Mouse (Mus musculus) neural tube, embryonic 14.5 days (tissue): ENCODE data around the gene 2010111I01Rik. TPM values are rescaled to one million over a fixed set of nuclear protein-coding genes. Genes with fewer than 3 reads are reported as not detected.
A peak's percentile ranks its signal among the peaks of the same experiment; 100 is the strongest.
"Not testable (repeated sequence)": the region's sequence is repeated elsewhere in the genome, so short reads cannot be mapped to it uniquely, and the experiment has no call there.

Experiments used
- ATAC-seq: fragments of 200-750 bp; cut with Nextera tagmentation; 2 replicates; pipeline ENCODE4 v1.8.0; 2017; ENCODE audit warnings: low read depth, mild to moderate bottlenecking, moderate TSS enrichment, moderate library complexity
- H3K27ac ChIP-seq: fragments of 300-500 bp; sonication (generic); 2 replicates; pipeline ENCODE4 v1.5.1; 2014; ENCODE audit warnings: low read depth, mild to moderate bottlenecking, control low read depth, low read length, moderate library complexity, mixed read lengths
- H3K27me3 ChIP-seq: fragments of 300-500 bp; sonication (generic); 2 replicates; pipeline ENCODE4 v1.6.1; 2014; ENCODE audit warnings: low read length; ENCODE audit not compliant: control insufficient read depth, insufficient read depth
- H3K36me3 ChIP-seq: fragments of 300-500 bp; sonication (generic); 2 replicates; pipeline ENCODE4 v1.6.1; 2014; ENCODE audit warnings: low read length, mixed read lengths; ENCODE audit not compliant: control insufficient read depth, insufficient read depth
- H3K4me1 ChIP-seq: fragments of 300-500 bp; sonication (generic); 2 replicates; pipeline ENCODE4 v1.6.1; 2014; ENCODE audit warnings: low read length; ENCODE audit not compliant: control insufficient read depth, insufficient read depth
- H3K4me2 ChIP-seq: fragments of 300-500 bp; sonication (generic); 2 replicates; pipeline ENCODE4 v1.6.1; 2014; ENCODE audit warnings: mild to moderate bottlenecking, low read depth, low read length, control low read depth
- H3K4me3 ChIP-seq: fragments of 300-500 bp; sonication (generic); 2 replicates; pipeline ENCODE4 v1.5.1; 2014; ENCODE audit warnings: low read depth, low read length, control low read depth, mixed read lengths
- H3K9ac ChIP-seq: fragments of 300-500 bp; sonication (generic); replicated peaks from 2 replicates; pipeline ENCODE4 v1.6.1; 2014; ENCODE audit warnings: low read depth, mild to moderate bottlenecking, control low read depth, low read length, mixed read lengths
- H3K9me3 ChIP-seq: fragments of 300-500 bp; sonication (generic); 2 replicates; pipeline ENCODE4 v1.6.1; 2016; ENCODE audit warnings: low read length; ENCODE audit not compliant: control insufficient read depth
- WGBS: fragments of 180-500 bp; shearing (Covaris S2); extraction: QIAGEN DNeasy Blood & Tissue Kit; methylation state at CpG from one replicate; pipeline ENCODE4 v1.1.7; 2014; 5-methylcytosine and 5-hydroxymethylcytosine counted together
- polyA plus RNA-seq: library from polyadenylated mRNA; unstranded; fragments of >200 nt; fragmentation: Nextera tagmentation; extraction: Ambion mirVana; gene quantifications from 2 replicates; pipeline ENCODE4 v1.2.1, GENCODE M21; 2014

Gene 2010111I01Rik
- polyA plus RNA-seq, 1 experiment from 2014 or later = 28.8 TPM

GRCm38 (mm10) chr13:63314608-63314920 lies 349.9 kb downstream of the 2010111I01Rik start:
- no peak overlapping the region for H3K4me3 ChIP-seq
- no peak for ATAC-seq
- no peak overlapping the region for H3K27ac ChIP-seq
- no peak overlapping the region for H3K9ac ChIP-seq
- no peak overlapping the region for H3K4me2 ChIP-seq
- WGBS = 87% methylated on average over 4 of the region's 4 CpGs
- no peaks in the 10 kb centered on the region for H3K9me3 ChIP-seq
- no peaks in the 10 kb centered on the region for H3K27me3 ChIP-seq
- H3K36me3 ChIP-seq = no peaks in the 10 kb centered on the region
- no peaks in the 10 kb centered on the region for H3K4me1 ChIP-seq

- 100% methylated on average over 3 of the region's 4 CpGs for WGBS
- not testable (repeated sequence) for H3K4me1 ChIP-seq, H3K9me3 ChIP-seq, H3K9ac ChIP-seq, H3K36me3 ChIP-seq, ATAC-seq, H3K4me3 ChIP-seq, H3K27me3 ChIP-seq, H3K27ac ChIP-seq, H3K4me2 ChIP-seq
These were observed 350.4 kb downstream of the 2010111I01Rik start for GRCm38 (mm10) chr13:63315111-63315510.

- WGBS = 87% methylated on average over 6 of the region's 6 CpGs
These were observed 351.1 kb downstream of the 2010111I01Rik start for GRCm38 (mm10) chr13:63315777-63316176.

GRCm38 (mm10) chr13:63316407-63316806 lies 351.7 kb downstream of the 2010111I01Rik start:
- no peak overlapping the region for H3K4me2 ChIP-seq
- no peaks in the 10 kb centered on the region for H3K4me1 ChIP-seq
- H3K27me3 ChIP-seq = no peaks in the 10 kb centered on the region
- WGBS = 91% methylated on average over 5 of the region's 5 CpGs
- no peaks in the 10 kb centered on the region for H3K9me3 ChIP-seq
- H3K4me3 ChIP-seq = no peak overlapping the region
- no peak overlapping the region for H3K9ac ChIP-seq
- no peaks in the 10 kb centered on the region for H3K36me3 ChIP-seq
- ATAC-seq = no peak
- no peak overlapping the region for H3K27ac ChIP-seq

More at GRCm38 (mm10) chr13:63315777-63316176, 351.1 kb downstream of the 2010111I01Rik start:
- no peaks in the 10 kb centered on the region for H3K9me3 ChIP-seq
- H3K27ac ChIP-seq = no peak overlapping the region
- H3K4me3 ChIP-seq = no peak overlapping the region
- H3K4me2 ChIP-seq = no peak overlapping the region
- ATAC-seq = no peak
- H3K9ac ChIP-seq = no peak overlapping the region
- H3K4me1 ChIP-seq = no peaks in the 10 kb centered on the region
- no peaks in the 10 kb centered on the region for H3K36me3 ChIP-seq
- no peaks in the 10 kb centered on the region for H3K27me3 ChIP-seq

GRCm38 (mm10) chr13:63317681-63318104 lies 353.0 kb downstream of the 2010111I01Rik start:
- peak; percentile 57; the same call in 1 of the 2 replicates for ATAC-seq
- 32% methylated on average over 7 of the region's 7 CpGs for WGBS
- no peak overlapping the region for H3K9ac ChIP-seq
- H3K4me2 ChIP-seq = no peak overlapping the region
- H3K9me3 ChIP-seq = no peaks in the 10 kb centered on the region
- H3K27ac ChIP-seq = no peak overlapping the region
- no peaks in the 10 kb centered on the region for H3K4me1 ChIP-seq
- H3K36me3 ChIP-seq = no peaks in the 10 kb centered on the region
- H3K4me3 ChIP-seq = no peak overlapping the region
- H3K27me3 ChIP-seq = no peaks in the 10 kb centered on the region

GRCm38 (mm10) chr13:63319814-63320213 lies 355.1 kb downstream of the 2010111I01Rik start:
- Histone ChIP-seq H3K27me3 (no peaks in the 10 kb centered on the region), H3K4me1 (no peaks in the 10 kb centered on the region), H3K4me2 (no peak overlapping the region), H3K36me3 (no peaks in the 10 kb centered on the region), H3K9me3 (no peaks in the 10 kb centered on the region), H3K9ac (no peak overlapping the region), H3K27ac (no peak overlapping the region), H3K4me3 (no peak overlapping the region)
- 98% methylated on average over 7 of the region's 7 CpGs for WGBS
- ATAC-seq = no peak

- H3K27ac ChIP-seq = no peak overlapping the region
- no peaks in the 10 kb centered on the region for H3K9me3 ChIP-seq
- 61% methylated on average over 5 of the region's 5 CpGs for WGBS
- no peak overlapping the region for H3K4me3 ChIP-seq
- no peaks in the 10 kb centered on the region for H3K36me3 ChIP-seq
- no peaks in the 10 kb centered on the region for H3K27me3 ChIP-seq
- no peak for ATAC-seq
- H3K4me1 ChIP-seq = no peaks in the 10 kb centered on the region
- H3K4me2 ChIP-seq = no peak overlapping the region
- H3K9ac ChIP-seq = no peak overlapping the region
These were observed 357.0 kb downstream of the 2010111I01Rik start for GRCm38 (mm10) chr13:63321689-63322088.

GRCm38 (mm10) chr13:63322756-63323155 lies 358.1 kb downstream of the 2010111I01Rik start:
- no peaks in the 10 kb centered on the region for H3K36me3 ChIP-seq
- H3K9ac ChIP-seq = no peak overlapping the region
- no peaks in the 10 kb centered on the region for H3K4me1 ChIP-seq
- no peaks in the 10 kb centered on the region for H3K9me3 ChIP-seq
- no peak overlapping the region for H3K4me3 ChIP-seq
- H3K27me3 ChIP-seq = no peaks in the 10 kb centered on the region
- 85% methylated on average over 6 of the region's 6 CpGs for WGBS
- no peak for ATAC-seq
- no peak overlapping the region for H3K4me2 ChIP-seq
- no peak overlapping the region for H3K27ac ChIP-seq

- no peaks in the 10 kb centered on the region for H3K27me3 ChIP-seq
- no peaks in the 10 kb centered on the region for H3K4me1 ChIP-seq
- no peaks in the 10 kb centered on the region for H3K9me3 ChIP-seq
- H3K36me3 ChIP-seq = no peaks in the 10 kb centered on the region
- H3K4me3 ChIP-seq = no peak overlapping the region
- no peak for ATAC-seq
- no peak overlapping the region for H3K9ac ChIP-seq
- no peak overlapping the region for H3K4me2 ChIP-seq
- no peak overlapping the region for H3K27ac ChIP-seq
- WGBS = 73% methylated on average over 9 of the region's 9 CpGs
These were observed 358.8 kb downstream of the 2010111I01Rik start for GRCm38 (mm10) chr13:63323286-63324075.
